Mouse (Mus musculus) mouse embryonic stem cell (cell line): ENCODE results near the gene Lrrc4c.

Experiments
- in situ Hi-C, 2 experiments: fragments of 300-500 bp; cut with MboI; formaldehyde crosslinking; loops; 1 replicate in 1 of 2; 3 replicates in 1 of 2; pipeline ENCODE4 v1.14.3; 2019 to 2020; ENCODE audit warnings: low sequenced_read_pairs in 2 of 2, low pct_unique_long_range_greater_than_20kb in 1 of 2, mixed read lengths in 1 of 2; ENCODE audit not compliant: unreplicated experiment in 1 of 2

Lrrc4c gene

GRCm38 (mm10) chr2:97639941-97640340, 1322.0 kb downstream of the Lrrc4c start:
- in situ Hi-C loops, result no loop called here

- in situ Hi-C loops, result no loop called here
Observed at GRCm38 (mm10) chr2:97641661-97642060, 1323.7 kb downstream of the Lrrc4c start.

- in situ Hi-C loops, result no loop called here
Observed at GRCm38 (mm10) chr2:97652711-97653110, 1334.7 kb downstream of the Lrrc4c start.
